Mouse (Mus musculus): ENCODE measurements around the gene Bach2. TPM values are rescaled to one million over a fixed set of nuclear protein-coding genes. Genes with fewer than 3 reads are reported as not detected.
A peak's percentile ranks its signal among the peaks of the same experiment; 100 is the strongest.

Gene Bach2
- total and polyA plus RNA-seq, 2 experiments from 2014 or later, result 2.1 to 2.4 TPM

DNA sequence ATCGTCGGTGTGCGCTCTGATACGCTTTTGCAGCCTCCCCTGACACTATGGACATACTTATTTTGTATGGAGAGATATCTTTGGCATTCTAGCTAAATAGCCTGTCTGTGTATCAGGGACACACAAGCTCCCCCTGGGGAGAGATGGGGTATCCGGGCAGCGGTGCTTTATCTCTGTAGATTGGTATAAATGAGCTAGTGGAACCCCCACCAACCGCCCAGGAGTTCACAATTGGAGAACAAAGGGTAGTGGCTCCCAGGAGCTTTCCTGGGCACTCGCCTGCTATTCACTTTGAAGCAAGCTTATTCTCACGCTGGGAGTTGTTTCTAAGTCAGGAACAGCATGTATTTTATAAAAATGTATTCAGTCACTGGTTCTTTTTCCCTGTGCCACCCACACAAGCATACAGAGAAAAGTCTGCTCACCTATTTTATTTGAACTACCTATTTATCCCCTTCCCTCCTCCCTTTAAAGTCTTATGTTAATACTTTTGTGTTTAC is 291.9 kb downstream of the Bach2 start:
- TF ChIP-seq EP300 (IDR thresholded peaks at IDR 0.05; ENCODE audit: low read depth) (no peak), CTCF (IDR thresholded peaks at IDR 0.05; ENCODE audit: low read depth) (no peak)
- Histone ChIP-seq H3K9me3 (replicated peaks; ENCODE audit: control insufficient read depth, low read length) (no peaks in the 10 kb centered on the region), H3K36me3 (replicated peaks; ENCODE audit: control insufficient read depth, insufficient read depth, low read length) (no peaks in the 10 kb centered on the region), H3K27ac (ENCODE audit: low read depth) (no peak overlapping the region), H3K4me2 (ENCODE audit: low read depth, low read length) (no peak overlapping the region; the same call in 1 of the 2 replicates), H3K4me3 (ENCODE audit: low read depth, low read length) (no peak overlapping the region), H3K4me1 (ENCODE audit: control insufficient read depth, insufficient read depth) (no peaks in the 10 kb centered on the region), H3K27me3 (ENCODE audit: control insufficient read depth, insufficient read depth, low read length) (no peaks in the 10 kb centered on the region), H3K9ac (replicated peaks; ENCODE audit: low read depth, low read length) (no peak overlapping the region)
- 65% methylated on average over 9 of the region's 9 CpGs for WGBS
- ATAC-seq (ENCODE audit: insufficient read depth, low read depth), result no peak
- no peak for DNase-seq (ENCODE audit: low spot score)

DNA sequence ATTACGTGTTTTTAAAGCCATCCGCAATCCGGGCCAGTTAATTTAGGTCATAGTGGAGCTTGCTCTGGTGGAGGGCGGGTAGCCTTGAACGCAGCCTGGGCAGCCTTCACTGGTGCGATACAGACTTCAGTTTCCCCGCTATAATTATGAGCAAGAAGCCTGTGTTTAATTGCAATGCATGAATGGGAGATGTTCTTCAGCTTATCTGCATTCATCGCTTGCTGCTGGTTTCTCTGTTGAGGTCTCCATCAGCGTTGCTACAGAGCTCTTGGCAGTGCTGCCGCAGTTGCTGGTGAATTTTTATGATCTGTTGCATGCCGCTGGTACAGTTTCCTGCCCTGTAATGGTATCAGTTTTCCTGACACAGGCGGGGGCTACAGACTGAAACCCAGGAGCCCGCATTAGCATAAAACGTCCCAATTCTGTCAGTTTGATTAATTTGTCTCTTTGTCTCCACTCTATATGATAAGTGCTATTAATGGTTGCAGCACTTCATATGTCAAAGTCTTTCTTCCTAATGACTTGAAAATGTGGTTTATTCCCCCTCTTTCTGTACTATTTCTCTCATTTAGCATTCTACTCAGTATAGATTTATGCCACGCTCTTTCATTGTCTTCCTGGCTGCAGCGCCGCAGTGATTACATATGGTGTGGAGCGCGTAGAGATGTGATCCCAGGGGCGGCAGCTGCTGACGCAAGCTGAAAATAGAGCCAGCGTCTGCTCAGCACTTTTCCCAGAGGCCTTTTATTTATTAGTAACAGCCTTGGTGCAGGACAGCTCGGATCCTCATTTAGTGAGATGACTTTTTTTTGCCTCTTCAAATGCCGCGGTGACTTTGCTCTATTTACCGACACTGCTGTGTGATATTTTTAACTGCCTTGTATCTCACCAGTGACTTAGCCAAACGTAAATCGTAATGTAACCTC is 292.6 kb downstream of the Bach2 start:
- H3K4me1 ChIP-seq (ENCODE audit: control insufficient read depth, insufficient read depth), result peaks cover 2% of the 10 kb centered on the region; the same call in 1 of the 2 replicates
- H3K9ac ChIP-seq (replicated peaks; ENCODE audit: low read depth, low read length), result peak overlapping the region; percentile 33
- H3K9me3 ChIP-seq (replicated peaks; ENCODE audit: control insufficient read depth, low read length), result no peaks in the 10 kb centered on the region
- peak; percentile 52 for ATAC-seq (ENCODE audit: insufficient read depth, low read depth)
- 28% methylated on average over 28 of the region's 28 CpGs for WGBS
- H3K27me3 ChIP-seq (ENCODE audit: control insufficient read depth, insufficient read depth, low read length), result no peaks in the 10 kb centered on the region
- peak; percentile 62 for DNase-seq (ENCODE audit: low spot score)
- TF ChIP-seq CTCF (IDR thresholded peaks at IDR 0.05; ENCODE audit: low read depth) (no peak), EP300 (IDR thresholded peaks at IDR 0.05; ENCODE audit: low read depth) (no peak)
- no peak overlapping the region for H3K27ac ChIP-seq (ENCODE audit: low read depth)
- H3K4me2 ChIP-seq (ENCODE audit: low read depth, low read length), result peak overlapping the region; percentile 61
- H3K36me3 ChIP-seq (replicated peaks; ENCODE audit: control insufficient read depth, insufficient read depth, low read length), result no peaks in the 10 kb centered on the region
- peak overlapping the region; percentile 32 for H3K4me3 ChIP-seq (ENCODE audit: low read depth, low read length)

GRCm38 (mm10) chr4:32532079-32532478 is 293.5 kb downstream of the Bach2 start:
- 66% methylated on average over 8 of the region's 8 CpGs for WGBS
- Histone ChIP-seq H3K4me3 (ENCODE audit: low read depth, low read length) (no peak overlapping the region), H3K36me3 (replicated peaks; ENCODE audit: control insufficient read depth, insufficient read depth, low read length) (no peaks in the 10 kb centered on the region), H3K4me1 (ENCODE audit: control insufficient read depth, insufficient read depth) (peaks cover 11% of the 10 kb centered on the region), H3K9me3 (replicated peaks; ENCODE audit: control insufficient read depth, low read length) (no peaks in the 10 kb centered on the region), H3K27me3 (ENCODE audit: control insufficient read depth, insufficient read depth, low read length) (no peaks in the 10 kb centered on the region), H3K9ac (replicated peaks; ENCODE audit: low read depth, low read length) (no peak overlapping the region), H3K27ac (ENCODE audit: low read depth) (no peak overlapping the region), H3K4me2 (ENCODE audit: low read depth, low read length) (no peak overlapping the region)
- no peak for ATAC-seq (ENCODE audit: insufficient read depth, low read depth)
- no peak for TF ChIP-seq CTCF (IDR thresholded peaks at IDR 0.05; ENCODE audit: low read depth)
- no peak for TF ChIP-seq EP300 (IDR thresholded peaks at IDR 0.05; ENCODE audit: low read depth)
- DNase-seq (ENCODE audit: low spot score), result no peak

GRCm38 (mm10) chr4:32533735-32534134 is 295.1 kb downstream of the Bach2 start:
- no peak overlapping the region for H3K4me3 ChIP-seq (ENCODE audit: low read depth, low read length)
- H3K4me1 ChIP-seq (ENCODE audit: control insufficient read depth, insufficient read depth), result peaks cover 14% of the 10 kb centered on the region
- H3K4me2 ChIP-seq (ENCODE audit: low read depth, low read length), result no peak overlapping the region
- no peaks in the 10 kb centered on the region for H3K36me3 ChIP-seq (replicated peaks; ENCODE audit: control insufficient read depth, insufficient read depth, low read length)
- 73% methylated on average over 7 of the region's 7 CpGs for WGBS
- no peaks in the 10 kb centered on the region for H3K27me3 ChIP-seq (ENCODE audit: control insufficient read depth, insufficient read depth, low read length)
- H3K27ac ChIP-seq (ENCODE audit: low read depth), result no peak overlapping the region
- H3K9ac ChIP-seq (replicated peaks; ENCODE audit: low read depth, low read length), result no peak overlapping the region
- no peak for TF ChIP-seq EP300 (IDR thresholded peaks at IDR 0.05; ENCODE audit: low read depth)
- no peak for TF ChIP-seq CTCF (IDR thresholded peaks at IDR 0.05; ENCODE audit: low read depth)
- ATAC-seq (ENCODE audit: insufficient read depth, low read depth) (no peak), DNase-seq (ENCODE audit: low spot score) (no peak)
- no peaks in the 10 kb centered on the region for H3K9me3 ChIP-seq (replicated peaks; ENCODE audit: control insufficient read depth, low read length)

GRCm38 (mm10) chr4:32535626-32536025 is 297.0 kb downstream of the Bach2 start:
- no peak overlapping the region for H3K4me3 ChIP-seq (ENCODE audit: low read depth, low read length)
- H3K27me3 ChIP-seq (ENCODE audit: control insufficient read depth, insufficient read depth, low read length), result no peaks in the 10 kb centered on the region
- DNase-seq (ENCODE audit: low spot score) (no peak), ATAC-seq (ENCODE audit: insufficient read depth, low read depth) (no peak)
- H3K36me3 ChIP-seq (replicated peaks; ENCODE audit: control insufficient read depth, insufficient read depth, low read length), result no peaks in the 10 kb centered on the region
- peaks cover 14% of the 10 kb centered on the region for H3K4me1 ChIP-seq (ENCODE audit: control insufficient read depth, insufficient read depth)
- no peak overlapping the region for H3K27ac ChIP-seq (ENCODE audit: low read depth)
- H3K4me2 ChIP-seq (ENCODE audit: low read depth, low read length), result no peak overlapping the region
- H3K9ac ChIP-seq (replicated peaks; ENCODE audit: low read depth, low read length), result no peak overlapping the region
- H3K9me3 ChIP-seq (replicated peaks; ENCODE audit: control insufficient read depth, low read length), result no peaks in the 10 kb centered on the region
- TF ChIP-seq EP300 (IDR thresholded peaks at IDR 0.05; ENCODE audit: low read depth) (no peak), CTCF (IDR thresholded peaks at IDR 0.05; ENCODE audit: low read depth) (no peak)
- WGBS, result 87% methylated on average over 7 of the region's 7 CpGs

All from heart, postnatal 0 days (tissue).